Mouse (Mus musculus) forebrain, embryonic 11.5 days (tissue): ENCODE measurements around the gene Syvn1. TPM values are rescaled to one million over a fixed set of nuclear protein-coding genes. Genes with fewer than 3 reads are reported as not detected.

Source experiments
- ATAC-seq: fragments of 200-750 bp; cut with Nextera tagmentation; replicated peaks from 2 replicates; pipeline ENCODE4 v1.8.0; 2017; ENCODE audit warnings: moderate TSS enrichment; ENCODE audit not compliant: low FRiP score
- DNase-seq: peaks from one replicate; pipeline ENCODE4 v3.0.0-alpha.2; 2017; ENCODE audit warnings: low spot score
- H3K27ac ChIP-seq: fragments of 300-500 bp; sonication (generic); 2 replicates; pipeline ENCODE4 v1.5.1; 2014; ENCODE audit warnings: low read depth, low read length
- H3K27me3 ChIP-seq: fragments of 300-500 bp; sonication (generic); 2 replicates; pipeline ENCODE4 v1.6.1; 2014; ENCODE audit warnings: mild to moderate bottlenecking, low read length, mixed read lengths; ENCODE audit not compliant: control insufficient read depth, insufficient read depth
- H3K36me3 ChIP-seq: fragments of 300-500 bp; sonication (generic); 2 replicates; pipeline ENCODE4 v1.6.1; 2014; ENCODE audit warnings: mild to moderate bottlenecking, low read length, moderate library complexity, mixed read lengths; ENCODE audit not compliant: control insufficient read depth, insufficient read depth
- H3K4me1 ChIP-seq: fragments of 300-500 bp; sonication (generic); replicated peaks from 2 replicates; pipeline ENCODE4 v1.6.1; 2014; ENCODE audit warnings: low read length, mixed read lengths; ENCODE audit not compliant: control insufficient read depth, insufficient read depth
- H3K4me2 ChIP-seq: fragments of 300-500 bp; sonication (generic); 2 replicates; pipeline ENCODE4 v1.6.1; 2014; ENCODE audit warnings: low read depth, mild to moderate bottlenecking, low read length, moderate library complexity, mixed read lengths; ENCODE audit not compliant: severe bottlenecking
- H3K4me3 ChIP-seq: fragments of 300-500 bp; sonication (generic); 2 replicates; pipeline ENCODE4 v1.5.1; 2014; ENCODE audit warnings: low read depth, low read length
- H3K9ac ChIP-seq: fragments of 300-500 bp; sonication (generic); 2 replicates; pipeline ENCODE4 v1.6.1; 2014; ENCODE audit warnings: low read length
- H3K9me3 ChIP-seq: fragments of 300-500 bp; sonication (generic); 2 replicates; pipeline ENCODE4 v1.6.1; 2016; ENCODE audit warnings: low read length, mixed read lengths; ENCODE audit not compliant: control insufficient read depth
- WGBS: fragments of 180-500 bp; shearing (Covaris S2); extraction: QIAGEN DNeasy Blood & Tissue Kit; methylation state at CpG from one replicate; pipeline ENCODE4 v1.1.7; 2014; 5-methylcytosine and 5-hydroxymethylcytosine counted together
- polyA plus RNA-seq: library from polyadenylated mRNA; unstranded; fragments of >200 nt; fragmentation: Nextera tagmentation; extraction: Ambion mirVana; gene quantifications from 2 replicates; pipeline ENCODE4 v1.2.1, GENCODE M21; 2014

Gene Syvn1
- polyA plus RNA-seq, 1 experiment from 2014 or later, result 35.8 TPM

DNA sequence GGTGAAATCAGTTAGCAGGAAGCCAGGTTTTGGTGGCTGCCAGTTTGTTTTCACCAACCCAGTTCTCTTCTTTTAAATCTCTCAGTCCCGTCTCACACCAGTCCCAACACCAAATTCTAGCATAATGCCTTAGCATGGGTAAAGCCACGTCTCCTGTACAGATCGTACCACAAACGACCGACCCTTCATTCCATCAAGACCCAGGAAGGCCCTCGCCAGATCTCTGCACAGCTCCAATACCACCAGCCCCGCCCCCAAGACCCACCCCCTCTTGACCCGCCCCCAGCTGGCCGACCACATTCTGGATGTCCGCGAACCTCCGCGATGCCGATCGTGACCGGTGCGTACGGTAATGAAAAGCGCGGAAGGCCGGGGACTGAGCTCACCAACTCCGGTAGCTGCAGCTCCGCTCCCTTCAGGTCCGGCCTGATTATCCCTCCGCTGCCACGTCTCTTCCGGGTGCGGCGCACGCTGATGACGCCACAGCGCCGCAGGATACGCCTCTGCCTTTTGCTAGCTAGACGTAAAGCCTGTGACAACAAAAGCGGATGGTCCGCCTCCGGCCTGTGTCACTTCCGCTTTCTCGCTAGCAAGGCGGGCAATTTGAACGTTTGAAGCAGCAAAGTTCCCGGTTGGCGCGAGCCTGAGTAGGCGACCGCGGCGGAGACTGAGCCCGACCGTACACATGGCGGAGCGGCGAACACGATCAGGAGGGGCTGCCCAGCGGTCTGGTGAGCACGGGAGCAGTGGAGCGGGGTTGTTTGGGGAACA lies 38.3 kb downstream of the Syvn1 start, which contains the start of the genes Zfpl1 and Cdca5:
Gene Zfpl1, minus strand, starts transcription at position 479 of the 771 bp plus-strand sequence.
Gene Cdca5, plus strand, starts transcription at position 506 of the 771 bp plus-strand sequence.
- Histone ChIP-seq H3K27me3 (no peaks in the 10 kb centered on the region), H3K4me1 (peaks cover 8% of the 10 kb centered on the region; the same call in 1 of the 2 replicates), H3K4me2 (peak within 1 kb of the TSS; percentile 93), H3K9me3 (no peaks in the 10 kb centered on the region), H3K9ac (peak within 1 kb of the TSS; percentile 61), H3K27ac (peak within 1 kb of the TSS; percentile 51; the same call in 1 of the 2 replicates), H3K36me3 (no peaks in the 10 kb centered on the region; the same call in 1 of the 2 replicates), H3K4me3 (peak within 1 kb of the TSS; percentile 83)
- peak; percentile 98 for DNase-seq
- under 1% methylated on average over 58 of the region's 58 CpGs for WGBS
- peak; percentile 87 for ATAC-seq

DNA sequence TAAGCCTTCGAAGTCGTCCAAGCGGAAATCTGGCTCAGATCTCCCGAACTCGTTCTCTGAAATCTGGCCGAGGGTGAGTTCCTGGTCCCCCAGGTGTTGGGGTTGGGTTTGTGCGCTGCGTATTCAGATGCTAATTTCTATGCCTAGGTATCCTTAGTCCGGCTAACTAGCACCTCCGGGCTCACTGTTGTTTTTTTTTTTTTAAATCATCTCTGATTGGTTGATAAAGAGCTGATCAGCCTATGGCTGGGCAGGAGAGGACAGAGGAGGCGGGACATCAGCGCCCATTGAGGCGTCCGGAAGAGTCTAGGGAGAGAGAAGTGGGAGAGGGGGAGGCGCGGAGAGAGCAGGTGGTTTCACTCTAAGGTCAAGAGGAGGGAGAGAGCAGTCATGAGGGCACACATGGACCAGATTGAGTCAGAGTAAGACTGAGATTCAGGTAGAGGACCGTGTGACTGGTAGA lies 39.1 kb downstream of the Syvn1 start:
- H3K4me1 ChIP-seq, result peaks cover 8% of the 10 kb centered on the region; the same call in 1 of the 2 replicates
- under 1% methylated on average over 17 of the region's 17 CpGs for whole genome bisulfite sequencing
- peak; percentile 74 for ATAC-seq
- H3K9me3 ChIP-seq, result no peaks in the 10 kb centered on the region
- peak overlapping the region; percentile 93 for H3K4me2 ChIP-seq
- peak overlapping the region; percentile 51; the same call in 1 of the 2 replicates for H3K27ac ChIP-seq
- H3K36me3 ChIP-seq, result no peaks in the 10 kb centered on the region; the same call in 1 of the 2 replicates
- H3K9ac ChIP-seq, result peak overlapping the region; percentile 59
- peak overlapping the region; percentile 83 for H3K4me3 ChIP-seq
- DNase-seq, result peak; percentile 82
- no peaks in the 10 kb centered on the region for H3K27me3 ChIP-seq

DNA sequence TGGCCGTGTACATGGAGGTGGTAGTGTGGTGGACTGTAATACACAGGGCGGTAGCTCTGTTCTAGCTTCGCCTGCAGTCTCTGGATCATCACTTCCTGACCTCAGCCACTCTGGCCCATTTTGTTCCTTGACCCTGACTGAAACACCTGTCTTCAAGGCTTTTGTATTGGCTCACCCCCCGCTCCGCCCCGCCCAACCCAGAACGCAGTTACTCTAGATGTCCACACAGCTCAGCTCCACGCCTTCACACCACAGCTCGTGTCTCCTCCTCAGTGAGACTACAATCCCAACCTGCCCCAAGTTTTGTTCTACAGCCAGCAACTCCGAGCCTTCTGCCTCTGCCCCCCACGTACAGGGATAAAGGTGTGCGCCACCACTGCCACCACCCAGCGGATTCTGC lies 42.5 kb downstream of the Syvn1 start:
- no peak overlapping the region for H3K4me2 ChIP-seq
- WGBS, result 95% methylated on average over 13 of the region's 13 CpGs
- no peaks in the 10 kb centered on the region for H3K27me3 ChIP-seq
- H3K9ac ChIP-seq, result no peak overlapping the region
- peaks cover 9% of the 10 kb centered on the region for H3K36me3 ChIP-seq
- ATAC-seq, result no peak
- no peak for DNase-seq
- H3K4me3 ChIP-seq, result no peak overlapping the region
- H3K27ac ChIP-seq, result no peak overlapping the region
- H3K4me1 ChIP-seq, result peaks cover 7% of the 10 kb centered on the region; the same call in 1 of the 2 replicates
- H3K9me3 ChIP-seq, result no peaks in the 10 kb centered on the region

DNA sequence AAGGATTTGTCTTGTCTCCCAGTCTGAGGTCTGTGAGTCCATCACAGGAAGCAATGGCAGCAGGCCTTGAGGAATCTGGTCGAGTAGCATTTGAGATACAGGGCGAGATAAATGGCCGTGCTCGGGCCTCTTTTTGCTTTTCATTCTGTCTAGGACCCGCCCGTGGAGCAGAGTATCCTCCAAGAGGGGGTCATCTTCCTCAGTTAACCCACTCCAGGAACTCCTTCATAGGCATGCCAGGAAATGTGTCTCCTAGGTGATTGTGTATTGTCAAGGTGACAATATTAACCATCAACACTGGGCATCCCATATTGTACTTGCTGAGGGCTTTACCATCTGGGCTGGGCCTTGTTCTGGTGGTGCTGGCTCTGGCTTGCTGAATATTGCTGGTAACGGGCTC lies 47.7 kb downstream of the Syvn1 start, which contains the start of gene AC131692.1:
Gene AC131692.1, plus strand, starts transcription at position 301 of the 400 bp plus-strand sequence.
- WGBS, result 86% methylated on average over 7 of the region's 7 CpGs
- Histone ChIP-seq H3K9me3 (no peaks in the 10 kb centered on the region), H3K27me3 (no peaks in the 10 kb centered on the region), H3K36me3 (peaks cover 9% of the 10 kb centered on the region), H3K4me2 (no peak within 1 kb of the TSS), H3K4me3 (no peak within 1 kb of the TSS), H3K9ac (no peak within 1 kb of the TSS), H3K27ac (no peak within 1 kb of the TSS), H3K4me1 (no peaks in the 10 kb centered on the region)
- ATAC-seq (no peak), DNase-seq (no peak)

DNA sequence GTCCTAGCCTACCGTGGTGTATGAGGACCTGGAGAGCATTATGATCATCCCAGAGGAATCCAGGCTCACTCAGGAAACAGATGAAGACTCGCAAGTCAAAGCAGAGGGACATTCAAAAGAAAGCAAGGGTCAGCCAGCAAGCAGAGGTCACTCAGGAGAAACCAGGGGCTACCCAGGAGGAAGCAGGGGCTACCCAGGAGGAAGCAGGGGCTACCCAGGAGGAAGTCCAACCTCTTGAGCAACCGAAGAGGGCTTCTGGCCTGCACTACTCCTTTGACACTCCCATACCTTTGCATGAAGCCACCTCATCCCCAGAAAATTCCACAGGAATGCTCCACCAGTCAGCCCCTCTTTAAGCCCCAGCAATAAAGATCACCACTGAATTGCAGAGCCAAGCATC lies 51.5 kb downstream of the Syvn1 start:
- Histone ChIP-seq H3K27ac (no peak overlapping the region), H3K4me1 (no peaks in the 10 kb centered on the region), H3K9me3 (no peaks in the 10 kb centered on the region), H3K27me3 (no peaks in the 10 kb centered on the region), H3K4me2 (no peak overlapping the region), H3K9ac (no peak overlapping the region), H3K36me3 (no peaks in the 10 kb centered on the region; the same call in 1 of the 2 replicates), H3K4me3 (no peak overlapping the region)
- 87% methylated on average over 3 of the region's 3 CpGs for WGBS
- no peak for ATAC-seq
- DNase-seq, result no peak

DNA sequence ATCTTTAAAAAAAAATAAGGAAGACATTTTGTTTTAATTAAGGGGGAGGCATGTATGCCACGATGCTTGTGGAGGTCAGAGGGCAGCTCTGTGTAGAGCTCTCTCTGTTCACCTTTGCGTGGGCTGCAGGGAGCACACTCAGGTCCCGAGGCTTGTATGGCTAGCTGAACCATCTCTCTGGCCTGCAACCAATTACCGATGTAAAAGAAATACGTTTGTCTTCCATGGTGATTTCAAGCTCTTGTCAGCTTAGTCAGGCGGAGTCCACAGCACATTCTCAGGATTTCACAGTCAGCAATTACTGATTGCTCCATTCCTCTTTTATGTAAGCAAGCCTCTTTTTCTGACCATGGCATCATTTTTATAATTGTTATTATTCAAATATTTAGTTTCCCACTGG lies 54.8 kb downstream of the Syvn1 start:
- DNase-seq (no peak), ATAC-seq (no peak)
- no peaks in the 10 kb centered on the region for H3K27me3 ChIP-seq
- H3K4me3 ChIP-seq, result no peak overlapping the region
- H3K36me3 ChIP-seq, result no peaks in the 10 kb centered on the region; the same call in 1 of the 2 replicates
- H3K4me1 ChIP-seq, result no peaks in the 10 kb centered on the region
- H3K27ac ChIP-seq, result no peak overlapping the region
- WGBS, result 70% methylated on average over 6 of the region's 6 CpGs
- H3K9me3 ChIP-seq, result no peaks in the 10 kb centered on the region
- no peak overlapping the region for H3K4me2 ChIP-seq
- no peak overlapping the region for H3K9ac ChIP-seq

DNA sequence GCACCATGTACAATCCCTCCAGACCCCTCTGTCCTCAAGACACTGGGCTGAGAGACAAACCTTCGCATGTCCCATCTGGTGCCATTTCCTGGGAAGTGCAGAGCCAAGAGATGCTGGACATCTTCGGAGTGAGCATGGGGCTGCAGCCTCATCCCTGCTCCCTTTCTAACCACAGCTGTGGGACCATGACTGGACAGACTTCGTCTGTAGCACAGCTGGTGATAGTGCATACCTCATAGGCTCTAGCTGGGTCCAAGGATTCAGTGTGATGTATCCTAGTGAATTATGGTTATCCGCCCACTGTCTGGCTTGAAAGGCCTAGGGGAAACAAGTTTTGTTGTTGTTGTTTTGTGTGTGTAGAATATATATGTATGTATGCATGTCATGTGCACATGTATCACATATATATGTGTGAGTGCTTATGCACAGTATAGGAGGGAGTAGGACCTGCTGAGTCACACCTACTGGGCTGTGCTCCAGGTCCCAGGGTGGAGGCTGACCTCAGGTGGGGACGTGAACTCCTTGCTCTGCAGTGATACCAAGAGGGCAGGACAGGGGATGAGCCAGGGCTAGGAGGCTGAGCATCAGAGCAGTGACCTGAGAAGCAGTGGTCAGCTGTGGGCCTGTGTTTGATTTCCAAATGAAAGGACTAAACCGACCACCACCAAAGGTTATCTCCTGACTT lies 55.9 kb downstream of the Syvn1 start:
- no peak overlapping the region for H3K4me2 ChIP-seq
- no peaks in the 10 kb centered on the region for H3K9me3 ChIP-seq
- no peak overlapping the region for H3K4me3 ChIP-seq
- DNase-seq (no peak), ATAC-seq (no peak)
- no peak overlapping the region for H3K9ac ChIP-seq
- 78% methylated on average over 6 of the region's 6 CpGs for WGBS
- H3K27ac ChIP-seq, result no peak overlapping the region
- no peaks in the 10 kb centered on the region for H3K27me3 ChIP-seq
- no peaks in the 10 kb centered on the region for H3K4me1 ChIP-seq
- H3K36me3 ChIP-seq, result no peaks in the 10 kb centered on the region; the same call in 1 of the 2 replicates
